Mouse (Mus musculus) adrenal gland, postnatal 36 days (tissue): ENCODE data around the gene Creb3l4. TPM values are rescaled to one million over a fixed set of nuclear protein-coding genes. Genes with fewer than 3 reads are reported as not detected.
"Not testable (repeated sequence)": the region's sequence is repeated elsewhere in the genome, so short reads cannot be mapped to it uniquely, and the experiment has no call there.

Source experiments
- DNase-seq, 2 experiments: peaks; one replicate each; pipeline ENCODE4 v3.0.0; 2021; ENCODE audit warnings: mixed read lengths in 1 of 2
- total RNA-seq, 2 experiments: library from RNA; stranded (reverse); gene quantifications; 2 replicates each; pipeline ENCODE4 v1.2.3; 2021

The Creb3l4 gene
- total RNA-seq, 2 experiments from 2014 or later, result 0.20 to 0.66 TPM

DNA sequence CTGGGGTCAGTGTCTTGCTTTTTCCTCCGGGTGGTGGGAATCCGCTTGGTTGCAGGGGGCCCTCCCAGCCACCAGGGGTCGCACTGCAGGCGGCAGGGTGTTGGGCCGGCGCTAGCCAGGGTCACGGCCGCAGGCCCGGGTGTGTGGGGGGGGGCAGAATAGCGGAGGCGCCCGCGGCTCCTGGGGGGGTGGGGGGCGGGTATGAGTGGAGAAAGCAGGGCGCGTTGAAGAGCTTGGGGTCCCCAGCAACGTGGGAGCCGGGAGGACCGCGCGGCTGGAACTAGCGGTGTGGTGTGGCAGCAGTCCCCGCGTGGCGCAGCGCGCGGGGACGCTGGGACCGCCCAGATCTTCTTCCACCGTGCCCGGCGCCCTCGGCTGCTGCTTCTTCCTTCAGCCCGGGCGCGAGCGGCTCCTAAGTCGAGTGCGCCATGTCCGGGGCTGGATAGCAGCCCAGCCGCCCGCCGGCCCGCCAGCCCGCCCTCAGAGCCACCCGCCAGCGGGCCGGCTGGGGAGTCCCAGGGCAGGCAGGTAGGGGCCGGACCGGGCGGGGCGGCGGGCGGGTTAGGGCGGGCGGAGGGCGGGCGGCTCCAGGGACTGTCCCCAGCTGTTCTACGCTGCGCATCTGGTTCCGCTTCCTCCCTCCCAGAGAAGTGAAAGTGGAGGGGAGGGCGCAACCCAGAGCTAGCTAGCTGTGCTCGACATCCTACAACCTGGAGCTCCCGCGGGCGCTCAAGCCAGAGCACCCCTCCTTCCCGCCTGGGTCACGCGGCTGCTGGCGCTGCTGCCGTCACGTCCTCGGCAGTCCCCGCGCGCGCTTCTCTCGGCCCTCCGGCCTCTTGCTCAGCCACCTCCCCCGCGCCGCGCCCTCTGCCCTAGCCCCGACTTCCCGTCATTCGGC is 22.0 kb upstream of the Creb3l4 start, which contains the start of gene Dennd4b:
Gene Dennd4b (plus strand): TSS at position 152 of the 898 bp plus-strand sequence.
- DNase-seq, result peak; percentile 95 to 97

- no peak for DNase-seq
These were observed 21.3 kb upstream of the Creb3l4 start for GRCm38 (mm10) chr3:90264687-90265033.

DNA sequence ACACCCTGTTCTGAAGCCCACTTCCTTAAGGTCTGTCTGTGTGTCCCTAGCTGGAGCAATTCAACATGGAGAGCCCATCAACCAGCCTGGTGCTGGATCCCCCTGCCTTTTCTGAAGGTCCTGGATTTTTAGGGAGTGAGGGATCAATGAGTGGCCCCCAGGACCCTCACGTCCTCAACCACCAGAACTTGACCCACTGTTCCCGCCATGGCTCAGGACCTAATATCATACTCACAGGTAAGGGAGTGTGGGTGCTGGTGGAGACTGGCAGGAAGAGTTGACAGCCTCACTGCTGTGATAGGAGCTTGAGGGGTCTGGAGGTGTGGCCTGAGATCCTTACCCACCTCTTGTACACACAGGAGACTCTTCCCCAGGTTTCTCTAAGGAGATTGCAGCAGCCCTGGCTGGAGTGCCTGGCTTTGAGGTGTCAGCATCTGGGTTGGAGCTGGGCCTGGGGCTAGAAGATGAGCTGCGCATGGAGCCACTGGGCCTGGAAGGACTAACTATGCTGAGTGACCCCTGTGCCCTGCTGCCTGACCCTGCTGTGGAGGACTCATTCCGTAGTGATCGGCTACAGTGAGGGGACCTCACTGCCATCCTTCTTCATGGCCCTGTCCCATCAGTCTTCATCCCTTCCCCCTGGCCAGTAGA is 19.9 kb upstream of the Creb3l4 start:
- DNase-seq, result no peak

- DNase-seq, result no peak
These were observed 15.2 kb upstream of the Creb3l4 start for GRCm38 (mm10) chr3:90258521-90258920.

DNA sequence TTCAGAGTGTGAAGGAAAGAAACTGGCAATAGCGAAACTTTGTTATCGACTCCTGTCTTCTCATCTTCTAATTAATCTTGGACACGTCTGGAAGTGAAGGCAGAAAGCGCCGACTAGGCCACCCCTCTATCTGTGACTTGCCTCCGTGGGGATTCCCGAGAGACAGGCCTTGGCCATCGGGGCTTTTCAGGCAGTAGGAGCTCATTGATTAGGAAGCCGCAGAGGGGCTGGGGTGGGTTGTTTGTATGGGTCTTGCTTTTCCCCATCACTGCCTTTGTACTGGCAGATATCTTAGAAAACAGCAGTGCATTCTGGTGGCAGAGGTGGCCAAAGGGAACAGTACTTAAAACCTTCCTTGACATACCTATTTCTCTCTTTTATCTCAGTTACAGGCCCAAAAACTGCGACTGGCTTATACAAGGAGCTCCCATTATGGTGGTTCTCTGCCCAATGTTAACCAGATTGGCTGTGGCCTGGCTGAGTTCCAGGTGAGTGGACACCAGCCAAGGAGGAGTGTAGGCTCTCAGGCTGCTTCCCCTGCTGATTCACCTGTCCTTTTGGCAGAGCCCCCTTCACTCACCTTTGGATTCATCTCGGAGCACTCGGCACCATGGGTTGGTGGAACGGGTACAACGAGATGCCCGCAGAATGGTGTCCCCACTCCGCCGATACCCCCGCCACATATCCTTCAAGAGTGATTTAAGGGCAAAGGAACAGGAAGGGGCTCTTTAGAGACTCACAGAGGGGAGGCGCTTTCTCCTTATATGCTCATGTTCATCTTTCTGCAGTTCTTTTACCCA is 13.6 kb upstream of the Creb3l4 start:
- DNase-seq, result peak; percentile 28 to 52

DNA sequence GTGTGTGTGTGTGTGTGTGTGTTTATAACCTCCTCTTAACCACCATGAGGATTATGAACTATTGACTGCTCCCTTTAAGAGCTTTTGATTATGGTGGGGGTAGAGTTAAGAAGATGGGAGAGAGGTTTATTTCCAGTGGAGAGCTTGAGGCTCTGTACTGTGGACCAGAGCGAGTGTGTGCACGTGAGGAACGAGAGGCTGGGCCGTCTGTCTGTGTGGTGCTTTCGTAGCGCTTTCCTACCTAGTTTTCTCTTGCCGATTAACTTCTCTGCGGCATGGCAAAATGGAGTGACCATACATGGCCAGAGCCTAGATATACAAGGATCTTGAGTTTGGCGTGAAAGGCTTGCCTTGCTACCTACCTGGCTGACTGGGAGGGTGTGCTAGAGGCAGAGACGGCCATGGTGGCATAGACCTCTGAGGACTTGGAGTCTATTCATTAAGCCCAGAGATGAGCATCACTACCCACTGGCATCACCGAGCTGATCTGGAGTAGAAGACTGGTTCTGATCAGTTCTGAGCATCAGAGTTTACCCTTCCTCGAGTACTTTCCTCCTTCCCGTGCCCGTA is 12.6 kb upstream of the Creb3l4 start:
- no peak for DNase-seq

- DNase-seq, result no peak
These were observed 11.9 kb upstream of the Creb3l4 start for GRCm38 (mm10) chr3:90255194-90255565.

DNA sequence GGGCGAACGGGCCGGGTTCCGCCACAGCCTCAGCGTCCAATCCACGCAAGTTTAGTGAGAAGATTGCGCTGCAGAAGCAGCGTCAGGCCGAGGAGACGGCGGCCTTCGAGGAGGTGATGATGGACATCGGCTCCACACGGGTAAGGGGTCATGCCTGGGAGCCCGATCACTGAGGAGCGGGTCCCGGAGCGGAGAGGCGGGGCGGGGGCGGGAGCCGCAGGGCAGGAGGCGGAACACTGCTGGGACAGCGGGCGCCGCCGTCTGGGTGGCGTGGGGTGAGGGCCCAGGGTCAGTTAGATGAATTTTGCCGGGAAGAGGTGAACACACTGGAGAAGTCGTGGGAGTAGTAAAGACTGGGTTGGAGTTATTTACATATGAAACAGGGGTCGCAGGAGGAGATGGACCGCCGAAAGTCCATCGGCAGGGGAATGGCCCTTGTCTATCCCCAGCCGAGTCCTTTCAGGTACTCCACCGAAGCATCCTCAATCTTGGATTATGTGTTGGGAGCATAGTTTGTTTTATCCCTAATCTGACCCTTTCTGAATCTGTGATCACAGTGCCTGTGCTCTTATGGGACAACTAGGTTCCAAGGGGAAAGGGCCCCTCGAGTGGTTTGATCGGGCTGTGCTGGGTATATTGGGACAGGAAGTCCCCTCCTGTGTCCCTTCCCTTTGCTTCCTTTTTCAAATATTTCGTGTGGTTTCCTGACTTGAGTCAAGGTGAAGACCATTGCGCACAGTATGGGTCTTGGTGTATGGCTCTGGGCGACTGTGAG is 11.3 kb upstream of the Creb3l4 start:
- peak; percentile 68 to 78 for DNase-seq

DNA sequence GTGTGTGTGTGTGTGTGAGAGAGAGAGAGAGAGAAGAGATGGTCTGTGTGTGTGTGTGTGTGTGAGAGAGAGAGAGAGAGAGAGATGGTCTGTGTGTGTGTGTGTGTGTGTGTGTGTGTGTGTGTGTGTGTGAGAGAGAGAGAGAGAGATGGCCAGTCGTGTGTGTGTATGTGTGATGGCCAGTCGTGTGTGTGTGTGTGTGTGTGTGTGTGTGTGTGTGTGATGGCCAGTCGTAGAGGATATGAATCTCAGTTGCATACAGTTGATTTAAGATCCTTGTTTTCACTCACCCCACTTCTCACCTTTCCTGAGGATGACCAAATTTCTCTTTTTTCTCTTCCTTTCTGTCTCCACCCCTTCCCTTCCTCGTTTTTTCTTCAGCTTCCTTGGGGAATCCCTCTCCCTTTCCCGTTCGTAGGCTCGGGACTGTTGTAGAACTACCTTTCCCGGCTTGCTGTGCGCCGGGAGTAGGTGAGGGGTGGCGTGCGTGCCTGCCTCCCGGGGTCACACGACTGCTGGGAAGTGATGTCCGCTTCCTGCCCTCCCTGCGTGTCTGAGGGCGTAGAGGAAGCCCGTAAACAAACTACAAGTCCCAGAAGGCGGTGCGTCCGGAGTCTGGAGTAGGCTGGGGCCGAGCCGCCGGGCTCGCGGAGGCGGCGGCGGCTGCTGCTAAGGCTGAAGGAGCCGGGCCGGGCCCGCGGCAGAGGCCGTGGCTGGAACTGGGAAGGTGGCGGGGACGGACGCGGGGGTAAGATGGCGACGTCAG is 10.5 kb upstream of the Creb3l4 start, which contains the start of gene Crtc2:
Gene Crtc2 (plus strand): TSS at position 511 of the 766 bp plus-strand sequence.
- DNase-seq, result peak; percentile 96 to 97

- DNase-seq, result not testable (repeated sequence)
These were observed 9.9 kb upstream of the Creb3l4 start for GRCm38 (mm10) chr3:90253174-90253573.

DNA sequence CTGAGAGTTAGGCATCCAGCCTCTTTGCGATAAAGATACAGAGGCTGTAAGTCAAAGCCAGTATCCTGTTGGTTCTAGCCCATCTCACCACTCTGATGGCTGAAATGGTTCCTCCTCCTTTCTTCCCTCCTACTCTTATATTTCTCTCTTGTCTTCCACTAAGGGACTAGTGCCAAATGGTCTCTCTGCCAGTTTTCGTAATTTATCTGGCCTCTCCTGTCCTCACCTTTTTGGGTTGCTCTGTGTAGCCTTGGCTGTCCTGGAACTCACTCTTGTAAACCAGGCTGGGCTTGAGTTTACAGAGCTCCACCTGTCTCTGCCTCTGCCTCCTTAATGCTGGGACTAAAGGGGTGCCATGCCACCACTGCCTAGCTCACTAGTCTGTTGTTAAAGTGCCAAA is 9.3 kb upstream of the Creb3l4 start:
- not testable (repeated sequence) for DNase-seq

GRCm38 (mm10) chr3:90251731-90252226 is 8.5 kb upstream of the Creb3l4 start:
- not testable (repeated sequence) for DNase-seq

- DNase-seq, result no peak
These were observed 7.5 kb upstream of the Creb3l4 start for GRCm38 (mm10) chr3:90250791-90251190.

DNA sequence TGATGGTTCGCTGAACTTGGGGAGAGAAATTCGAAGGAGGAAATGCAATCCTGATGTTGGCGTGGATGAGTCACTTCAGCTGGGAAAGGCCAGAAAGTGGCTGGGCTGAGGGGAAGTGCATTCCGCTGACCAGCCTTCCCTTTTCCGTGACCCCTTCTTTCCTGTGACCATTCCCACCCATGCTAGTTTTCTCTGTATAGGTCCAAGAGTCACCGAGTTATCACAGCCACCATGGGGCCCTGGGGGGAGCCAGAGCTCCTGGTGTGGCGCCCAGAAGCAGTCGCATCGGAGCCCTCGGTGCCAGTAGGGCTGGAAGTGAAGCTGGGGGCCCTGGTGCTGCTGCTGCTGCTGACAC is 5.4 kb upstream of the Creb3l4 start:
- peak; percentile 57 to 64 for DNase-seq

DNA sequence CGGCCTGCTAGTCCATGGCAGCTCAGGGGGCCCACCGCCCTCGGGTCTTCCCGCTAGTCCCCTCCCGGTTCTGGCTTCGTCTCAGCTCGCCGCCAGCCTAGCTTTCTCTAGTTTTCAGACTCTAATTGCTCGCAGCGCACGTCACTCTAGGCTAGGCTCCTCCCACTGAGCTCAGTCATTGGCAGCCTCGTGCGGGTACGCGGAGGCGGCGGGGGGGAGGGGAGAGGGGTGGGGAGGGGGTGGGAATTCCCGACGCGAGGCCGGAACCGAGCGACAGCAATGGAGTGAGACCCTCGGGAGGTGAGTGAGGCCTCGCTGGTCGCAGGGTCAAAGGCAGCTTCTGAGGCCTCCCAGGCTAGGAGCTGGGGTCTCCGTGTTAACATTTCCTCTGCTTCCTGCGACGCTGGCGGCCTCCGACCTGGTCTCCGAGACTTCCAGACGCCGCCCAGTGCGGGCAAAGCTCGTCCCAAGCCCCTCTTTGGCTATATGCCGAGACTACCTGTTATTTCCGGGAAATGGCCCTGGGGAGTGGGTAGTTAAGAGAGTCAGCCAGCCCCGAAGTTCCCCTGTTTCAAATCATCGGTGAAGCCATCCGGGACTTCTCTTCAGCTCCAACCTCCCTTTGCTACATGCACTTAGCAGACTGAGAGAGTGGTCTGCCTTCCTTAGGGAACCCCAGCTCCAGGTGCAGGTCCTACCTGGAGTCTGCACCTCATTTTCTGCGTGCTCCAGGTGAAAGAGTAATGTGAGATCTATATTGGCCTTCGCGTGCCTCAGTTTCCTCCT is 4.8 kb upstream of the Creb3l4 start, which contains the start of gene Slc39a1:
Gene Slc39a1 (plus strand): TSS at position 213 of the 786 bp plus-strand sequence.
- peak; percentile 95 to 96 for DNase-seq

DNA sequence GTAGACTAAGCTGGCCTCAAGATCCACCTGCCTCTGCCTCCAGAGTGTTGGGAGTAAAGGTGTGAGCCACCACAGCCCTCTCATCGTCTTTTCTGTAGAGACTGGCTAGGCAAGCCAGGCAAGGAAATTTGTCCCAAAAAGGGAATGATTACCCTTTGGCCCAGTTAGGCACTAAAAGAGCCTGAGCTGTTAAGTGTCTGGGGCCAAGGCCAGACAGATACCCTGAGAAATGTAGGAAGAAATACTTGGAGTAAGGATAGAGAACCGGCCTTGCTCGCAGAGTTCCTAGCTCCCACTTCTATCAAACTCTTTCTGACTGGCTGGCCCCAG is 4.3 kb upstream of the Creb3l4 start:
- DNase-seq, result no peak

DNA sequence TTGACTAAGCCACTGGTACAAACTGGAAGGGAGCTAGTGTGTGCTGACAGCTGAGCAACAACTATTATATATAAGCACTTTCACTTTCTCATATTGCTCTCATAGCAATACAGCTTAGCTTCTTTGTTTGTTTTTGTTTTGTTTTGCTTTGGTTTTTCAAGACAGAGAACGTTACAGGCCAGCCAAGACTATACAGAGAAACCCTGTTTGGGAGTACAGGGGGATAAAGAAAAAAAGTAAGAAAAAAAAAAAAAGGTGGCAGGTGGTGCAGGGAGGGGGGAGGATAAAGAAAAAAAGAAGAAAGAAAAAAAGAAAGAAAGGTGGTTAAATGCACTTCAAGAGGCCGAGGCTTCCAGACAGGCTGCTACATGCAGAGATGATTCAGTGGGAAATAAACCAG is 2.1 kb upstream of the Creb3l4 start:
- DNase-seq, result no peak

DNA sequence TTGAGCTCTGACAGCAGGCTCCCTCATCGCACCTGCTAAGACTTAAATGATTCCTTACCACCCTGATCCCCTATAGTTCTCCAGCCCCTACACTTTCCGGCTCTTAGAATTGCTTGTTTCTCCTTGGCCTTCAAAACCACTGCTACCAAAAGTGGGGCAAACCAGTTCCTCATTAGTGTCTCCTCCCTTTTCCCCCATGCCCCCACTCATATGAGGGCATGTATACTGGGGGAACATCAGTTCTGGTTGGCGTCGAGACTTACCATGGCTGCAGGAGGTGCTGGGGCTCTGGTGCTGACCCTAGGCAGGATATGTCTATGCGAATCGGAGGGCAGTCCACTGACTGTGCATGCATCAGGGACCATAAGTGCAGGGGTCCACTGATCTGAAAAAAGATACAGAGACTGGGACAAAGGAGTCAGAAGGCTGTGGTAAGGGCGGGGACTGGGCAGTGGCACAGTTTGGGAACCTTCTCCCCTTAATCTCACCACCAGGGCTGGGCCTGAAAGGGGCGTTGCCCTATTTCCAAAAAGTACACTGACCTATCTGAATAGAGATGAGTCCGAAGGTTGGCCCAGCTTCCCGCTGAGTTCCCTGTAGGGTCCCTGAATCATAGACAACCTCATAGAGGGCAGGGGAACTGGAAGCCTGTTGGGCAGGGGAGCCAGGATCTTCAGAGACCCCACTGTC is 1.5 kb downstream of the Creb3l4 start:
- DNase-seq, result no peak

DNA sequence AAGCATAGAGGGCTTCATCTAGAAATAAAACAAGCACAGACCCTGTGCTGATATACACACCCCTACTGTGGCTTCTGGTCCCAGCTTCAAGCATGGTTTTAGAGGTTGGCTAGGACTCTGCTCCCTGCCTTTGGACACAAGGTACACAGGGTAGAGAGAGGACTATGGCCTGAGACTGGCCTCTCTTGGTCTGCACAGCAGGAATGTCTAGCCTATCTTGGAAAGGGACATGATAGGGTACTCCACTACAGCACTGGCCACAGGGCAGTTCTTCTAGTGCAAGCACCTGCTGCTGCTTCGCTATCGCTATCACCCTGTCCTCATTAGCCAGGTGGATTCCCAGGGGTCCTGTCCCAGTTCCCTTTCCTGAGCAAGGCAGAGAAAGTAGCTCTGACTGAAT is 2.1 kb downstream of the Creb3l4 start:
- no peak for DNase-seq
